Mouse (Mus musculus): Measurements from ENCODE around the gene Lamtor2. TPM values are rescaled to one million over a fixed set of nuclear protein-coding genes. Genes with fewer than 3 reads are reported as not detected.

The Lamtor2 gene
- polyA plus RNA-seq, 1 experiment from 2014 or later, result 102 TPM

DNA sequence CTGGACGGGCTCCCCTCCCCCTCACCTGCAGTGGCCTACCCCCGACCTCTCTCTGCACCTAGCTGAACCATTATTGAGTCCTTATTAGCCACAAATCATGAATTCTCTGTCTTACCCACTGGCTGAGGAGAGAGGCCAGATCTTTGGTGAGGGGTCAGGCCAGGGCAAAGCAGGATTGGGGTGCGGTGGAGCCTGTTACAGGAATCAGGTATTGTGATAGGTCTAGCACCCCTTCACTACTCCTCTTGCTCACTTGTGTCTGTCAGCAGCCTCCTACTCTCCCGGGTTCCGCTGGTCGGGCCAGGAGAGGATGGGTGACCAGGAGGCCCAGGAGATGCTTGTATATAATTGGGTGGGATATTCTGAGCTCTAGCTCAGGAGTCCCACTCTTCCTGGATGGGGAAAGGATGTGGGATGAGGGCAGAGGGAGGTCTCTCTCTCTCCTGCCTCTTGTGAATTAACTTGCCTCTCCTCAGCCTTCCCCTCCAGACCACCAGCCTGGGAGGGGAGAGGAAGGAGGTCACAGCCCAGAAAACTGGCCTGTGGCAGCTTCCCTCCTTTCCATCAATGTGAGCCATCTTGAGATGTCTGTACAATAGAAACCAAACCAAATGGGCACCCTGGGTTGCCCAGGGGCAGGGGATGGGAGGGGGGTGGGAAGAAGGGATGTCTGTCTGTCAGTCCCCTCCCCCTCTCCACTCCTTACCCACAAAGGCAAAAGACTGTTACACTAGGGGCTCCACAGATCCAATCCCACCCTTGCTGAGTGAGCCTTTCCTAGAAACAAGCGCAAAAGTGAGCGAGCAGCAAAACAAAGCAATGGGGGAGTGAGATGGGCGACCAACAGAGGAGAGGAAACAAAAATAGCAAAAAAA lies 14.4 kb downstream of the Lamtor2 start:
- Histone ChIP-seq H3K4me1 (peaks cover 55% of the 10 kb centered on the region), H3K27me3 (replicated peaks) (peaks cover 12% of the 10 kb centered on the region; the same call in 1 of the 2 replicates), H3K4me2 (no peak overlapping the region), H3K9me3 (replicated peaks) (no peaks in the 10 kb centered on the region), H3K36me3 (peaks cover 15% of the 10 kb centered on the region; the same call in 1 of the 2 replicates), H3K4me3 (no peak overlapping the region), H3K27ac (no peak overlapping the region), H3K9ac (0 out of 2 replicates have a peak overlapping the region, but pooled peaks have one; percentile 6)
- no peak for ATAC-seq
- 62% methylated on average over 9 of the region's 9 CpGs for WGBS (ENCODE audit: insufficient replicate concordance)

DNA sequence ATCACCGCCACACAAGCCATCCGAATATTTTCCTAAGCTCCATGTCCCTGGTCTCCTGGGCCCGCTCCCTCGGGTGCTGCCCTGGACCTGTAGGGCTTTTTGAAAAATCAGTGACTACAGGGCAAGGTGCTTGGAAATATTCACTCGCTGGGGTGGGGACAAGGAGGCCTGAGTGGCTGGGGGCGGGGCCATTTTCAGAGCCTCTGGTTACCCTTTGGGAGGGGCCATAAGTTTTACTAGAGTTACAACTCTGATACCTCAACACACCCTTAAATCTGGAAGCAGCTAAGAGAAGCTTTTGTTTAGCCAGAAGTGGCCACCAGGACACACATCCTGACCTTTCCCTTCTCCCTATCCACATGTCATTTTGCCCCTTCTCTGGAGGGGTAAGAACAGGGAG lies 15.7 kb downstream of the Lamtor2 start:
- WGBS (ENCODE audit: insufficient replicate concordance), result 72% methylated on average over 6 of the region's 6 CpGs
- 0 out of 2 replicates have a peak overlapping the region, but pooled peaks have one; percentile 61 for H3K27ac ChIP-seq
- peaks cover 15% of the 10 kb centered on the region; the same call in 1 of the 2 replicates for H3K36me3 ChIP-seq

DNA sequence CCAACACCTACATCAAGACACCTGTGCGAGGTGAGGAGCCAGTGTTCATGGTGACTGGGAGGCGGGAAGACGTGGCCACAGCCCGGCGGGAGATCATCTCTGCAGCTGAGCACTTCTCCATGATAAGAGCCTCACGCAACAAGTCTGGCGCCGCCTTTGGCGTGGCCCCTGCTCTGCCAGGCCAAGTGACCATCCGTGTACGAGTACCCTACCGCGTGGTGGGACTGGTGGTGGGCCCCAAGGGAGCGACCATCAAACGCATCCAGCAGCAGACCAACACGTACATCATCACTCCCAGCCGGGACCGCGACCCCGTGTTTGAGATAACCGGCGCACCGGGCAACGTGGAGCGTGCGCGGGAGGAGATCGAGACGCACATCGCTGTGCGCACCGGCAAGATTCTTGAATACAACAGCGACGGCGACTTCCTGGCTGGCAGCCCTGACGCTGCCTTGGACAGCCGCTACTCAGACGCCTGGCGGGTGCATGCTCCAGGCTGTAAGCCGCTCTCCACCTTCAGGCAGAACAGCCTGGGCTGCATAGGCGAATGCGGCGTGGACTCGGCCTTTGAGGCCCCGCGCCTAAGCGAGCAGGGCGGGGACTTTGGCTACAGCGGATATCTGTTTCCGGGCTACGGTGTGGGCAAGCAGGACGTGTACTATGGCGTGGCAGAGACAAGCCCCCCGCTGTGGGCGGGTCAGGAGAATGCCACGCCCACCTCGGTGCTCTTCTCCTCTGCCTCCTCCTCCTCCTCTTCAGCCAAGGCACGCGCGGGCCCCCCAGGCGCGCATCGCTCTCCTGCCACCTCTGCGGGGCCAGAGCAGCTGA lies 16.6 kb downstream of the Lamtor2 start:
- H3K9ac ChIP-seq, result peak overlapping the region; percentile 71
- H3K4me3 ChIP-seq, result peak overlapping the region; percentile 64
- H3K4me2 ChIP-seq, result peak overlapping the region; percentile 99
- ATAC-seq, result peak; percentile 82
- 2% methylated on average over 64 of the region's 64 CpGs for WGBS (ENCODE audit: insufficient replicate concordance)
- H3K9me3 ChIP-seq (replicated peaks), result no peaks in the 10 kb centered on the region
- H3K36me3 ChIP-seq, result peaks cover 15% of the 10 kb centered on the region; the same call in 1 of the 2 replicates
- peaks cover 70% of the 10 kb centered on the region for H3K4me1 ChIP-seq
- peaks cover 22% of the 10 kb centered on the region for H3K27me3 ChIP-seq (replicated peaks)
- H3K27ac ChIP-seq, result peak overlapping the region; percentile 72

More for the DNA sequence above, 15.7 kb downstream of the Lamtor2 start:
- peak overlapping the region; percentile 71; the same call in 1 of the 2 replicates for H3K9ac ChIP-seq
- H3K9me3 ChIP-seq (replicated peaks), result no peaks in the 10 kb centered on the region
- H3K27me3 ChIP-seq (replicated peaks), result peaks cover 22% of the 10 kb centered on the region
- no peak for ATAC-seq
- H3K4me2 ChIP-seq, result peak overlapping the region; percentile 99
- H3K4me1 ChIP-seq, result peaks cover 64% of the 10 kb centered on the region
- peak overlapping the region; percentile 64 for H3K4me3 ChIP-seq

DNA sequence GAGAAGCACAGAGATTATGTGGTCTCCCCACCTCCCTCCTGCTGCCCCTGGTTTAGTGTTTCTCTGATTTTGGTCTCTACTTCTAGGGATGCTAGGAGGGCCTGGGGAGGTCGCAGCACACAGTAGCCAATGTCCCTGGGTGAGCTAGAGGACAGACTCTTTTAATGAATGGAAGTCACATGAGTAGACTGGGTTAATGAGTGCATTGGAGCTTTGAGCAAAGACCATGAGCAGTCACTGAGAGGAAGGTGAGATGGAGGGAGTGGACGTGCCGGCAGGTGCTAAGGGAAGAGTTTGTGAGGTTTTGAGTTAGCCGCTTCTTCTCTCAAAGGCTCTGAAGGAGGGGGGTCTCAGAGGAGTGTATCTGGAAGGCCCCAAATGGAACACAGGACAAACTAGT lies 17.3 kb downstream of the Lamtor2 start:
- H3K4me3 ChIP-seq, result peak overlapping the region; percentile 64
- no peak for ATAC-seq
- no peak overlapping the region for H3K27ac ChIP-seq
- H3K4me1 ChIP-seq, result peaks cover 78% of the 10 kb centered on the region
- peaks cover 15% of the 10 kb centered on the region; the same call in 1 of the 2 replicates for H3K36me3 ChIP-seq
- peak overlapping the region; percentile 71; the same call in 1 of the 2 replicates for H3K9ac ChIP-seq
- H3K27me3 ChIP-seq (replicated peaks), result peaks cover 22% of the 10 kb centered on the region
- H3K4me2 ChIP-seq, result peak overlapping the region; percentile 99
- 78% methylated on average over 4 of the region's 4 CpGs for WGBS (ENCODE audit: insufficient replicate concordance)
- no peaks in the 10 kb centered on the region for H3K9me3 ChIP-seq (replicated peaks)

DNA sequence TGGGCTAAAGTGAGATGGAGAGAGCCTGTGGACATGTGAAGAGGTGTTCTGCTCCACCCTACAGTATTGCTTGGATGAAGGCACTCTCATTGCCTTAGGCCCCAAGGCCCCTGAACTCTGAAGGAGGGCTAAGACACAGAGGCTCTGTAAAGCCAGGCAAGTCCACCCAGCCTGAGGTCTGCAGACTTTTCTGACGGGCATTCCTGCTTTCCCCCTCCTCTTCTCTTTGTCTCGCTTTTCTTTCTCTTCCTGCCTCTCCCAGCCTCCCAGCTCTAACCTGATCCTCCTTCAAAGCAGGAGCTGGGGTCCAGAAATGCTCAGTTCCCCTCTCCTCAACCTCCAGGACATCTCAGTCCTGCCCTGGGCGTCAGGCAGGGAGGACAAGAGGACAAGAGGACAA lies 17.9 kb downstream of the Lamtor2 start:
- 0 out of 2 replicates have a peak overlapping the region, but pooled peaks have one; percentile 4 for H3K4me3 ChIP-seq
- no peaks in the 10 kb centered on the region for H3K9me3 ChIP-seq (replicated peaks)
- H3K9ac ChIP-seq, result no peak overlapping the region
- ATAC-seq, result no peak
- no peak overlapping the region for H3K27ac ChIP-seq
- peaks cover 15% of the 10 kb centered on the region; the same call in 1 of the 2 replicates for H3K36me3 ChIP-seq
- 58% methylated on average over 3 of the region's 3 CpGs for WGBS (ENCODE audit: insufficient replicate concordance)
- H3K4me1 ChIP-seq, result peaks cover 83% of the 10 kb centered on the region
- peaks cover 22% of the 10 kb centered on the region for H3K27me3 ChIP-seq (replicated peaks)
- H3K4me2 ChIP-seq, result peak overlapping the region; percentile 99; the same call in 1 of the 2 replicates

DNA sequence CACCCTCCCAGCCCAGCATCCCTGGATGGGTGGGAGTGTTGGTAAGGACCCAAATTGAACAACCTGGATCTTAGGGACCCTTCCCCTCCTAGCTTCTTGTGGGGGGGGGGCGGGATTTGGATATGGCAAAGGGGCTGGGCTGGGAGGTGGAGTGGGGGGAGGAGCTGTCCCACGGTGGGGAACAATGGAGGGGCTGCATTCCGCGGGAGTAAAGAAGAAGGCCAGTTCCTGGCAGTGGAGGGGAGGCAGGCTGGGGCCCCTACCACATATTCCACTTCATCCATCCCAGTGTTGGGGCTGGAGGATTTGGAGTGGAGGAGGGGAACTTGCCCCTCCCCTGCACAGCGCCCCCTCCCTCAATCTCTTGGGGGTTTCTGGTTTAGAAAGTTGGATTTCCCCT lies 19.2 kb downstream of the Lamtor2 start:
- 10% methylated on average over 4 of the region's 5 CpGs for WGBS (ENCODE audit: insufficient replicate concordance)
- Histone ChIP-seq H3K27ac (no peak overlapping the region), H3K27me3 (replicated peaks) (peaks cover 22% of the 10 kb centered on the region), H3K4me3 (peak overlapping the region; percentile 74), H3K9ac (no peak overlapping the region), H3K9me3 (replicated peaks) (no peaks in the 10 kb centered on the region), H3K4me1 (peaks cover 92% of the 10 kb centered on the region), H3K4me2 (peak overlapping the region; percentile 99), H3K36me3 (peaks cover 15% of the 10 kb centered on the region; the same call in 1 of the 2 replicates)
- ATAC-seq, result no peak

DNA sequence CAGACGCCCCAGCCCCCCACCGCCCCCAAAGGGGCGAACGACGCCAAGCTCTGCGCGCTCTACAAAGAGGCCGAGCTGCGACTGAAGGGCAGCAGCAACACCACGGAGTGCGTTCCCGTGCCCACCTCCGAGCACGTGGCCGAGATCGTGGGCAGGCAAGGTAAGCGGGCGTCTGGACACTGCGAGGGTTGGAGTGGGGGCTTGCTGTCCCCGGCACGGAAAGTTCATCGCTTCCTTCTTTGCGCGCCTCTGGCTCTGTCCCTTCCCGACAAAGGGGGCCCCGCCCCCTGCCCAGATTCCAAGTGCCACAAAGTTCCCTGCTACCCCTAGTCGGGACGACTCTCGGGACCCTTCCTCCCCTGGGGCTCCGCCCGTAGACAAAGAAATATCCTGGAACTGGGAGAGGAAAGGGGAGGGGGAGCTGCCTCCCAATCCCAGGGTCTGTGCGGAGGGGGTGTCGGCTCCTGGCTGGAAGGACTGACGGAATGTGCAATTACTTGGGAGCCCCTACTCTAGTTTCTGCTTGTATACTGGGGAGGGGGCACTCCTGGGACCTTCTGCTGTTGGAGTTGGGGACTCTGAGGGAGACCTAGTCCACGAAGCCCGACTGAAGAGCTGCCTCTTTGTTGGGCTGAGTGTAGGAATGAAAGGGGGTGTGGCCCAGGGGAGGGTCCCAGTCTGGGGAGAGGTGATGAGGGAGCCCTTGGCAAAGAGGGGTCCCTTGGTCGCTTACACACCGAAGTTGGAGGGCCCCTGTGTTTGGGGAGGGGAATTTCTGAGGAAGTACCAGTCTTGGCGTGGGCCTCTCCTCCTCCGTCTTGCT lies 20.0 kb downstream of the Lamtor2 start:
- peaks cover 22% of the 10 kb centered on the region for H3K27me3 ChIP-seq (replicated peaks)
- WGBS (ENCODE audit: insufficient replicate concordance), result 7% methylated on average over 36 of the region's 40 CpGs
- H3K27ac ChIP-seq, result peak overlapping the region; percentile 66
- no peak for ATAC-seq
- H3K4me1 ChIP-seq, result peaks cover 91% of the 10 kb centered on the region
- H3K4me3 ChIP-seq, result peak overlapping the region; percentile 74
- peak overlapping the region; percentile 99 for H3K4me2 ChIP-seq
- H3K9me3 ChIP-seq (replicated peaks), result no peaks in the 10 kb centered on the region
- H3K36me3 ChIP-seq, result peaks cover 10% of the 10 kb centered on the region; the same call in 1 of the 2 replicates
- H3K9ac ChIP-seq, result peak overlapping the region; percentile 81

DNA sequence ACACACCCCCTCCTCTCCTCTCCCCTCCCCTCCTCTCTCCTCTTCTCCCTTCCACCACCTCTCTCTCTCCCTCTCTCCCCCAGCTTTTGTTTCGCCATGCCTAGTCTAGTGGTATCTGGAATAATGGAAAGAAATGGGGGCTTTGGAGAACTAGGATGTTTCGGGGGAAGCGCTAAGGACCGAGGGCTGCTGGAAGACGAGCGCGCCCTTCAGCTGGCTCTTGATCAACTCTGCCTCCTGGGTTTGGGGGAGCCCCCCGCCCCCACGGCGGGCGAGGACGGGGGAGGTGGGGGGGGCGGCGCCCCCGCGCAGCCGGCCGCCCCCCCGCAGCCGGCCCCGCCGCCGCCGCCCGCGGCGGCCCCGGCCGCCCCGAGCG lies 20.6 kb downstream of the Lamtor2 start, which contains the start of gene Mex3a:
Gene Mex3a (plus strand): TSS at position 97 of the 376 bp plus-strand sequence.
- ATAC-seq, result no peak
- Histone ChIP-seq H3K4me3 (peak within 1 kb of the TSS; percentile 74), H3K4me2 (peak within 1 kb of the TSS; percentile 99), H3K27me3 (replicated peaks) (peaks cover 22% of the 10 kb centered on the region), H3K9ac (peak within 1 kb of the TSS; percentile 81), H3K4me1 (peaks cover 91% of the 10 kb centered on the region), H3K9me3 (replicated peaks) (no peaks in the 10 kb centered on the region), H3K36me3 (peaks cover 6% of the 10 kb centered on the region; the same call in 1 of the 2 replicates), H3K27ac (peak within 1 kb of the TSS; percentile 87)
- 1% methylated on average over 11 of the region's 31 CpGs for WGBS (ENCODE audit: insufficient replicate concordance)

DNA sequence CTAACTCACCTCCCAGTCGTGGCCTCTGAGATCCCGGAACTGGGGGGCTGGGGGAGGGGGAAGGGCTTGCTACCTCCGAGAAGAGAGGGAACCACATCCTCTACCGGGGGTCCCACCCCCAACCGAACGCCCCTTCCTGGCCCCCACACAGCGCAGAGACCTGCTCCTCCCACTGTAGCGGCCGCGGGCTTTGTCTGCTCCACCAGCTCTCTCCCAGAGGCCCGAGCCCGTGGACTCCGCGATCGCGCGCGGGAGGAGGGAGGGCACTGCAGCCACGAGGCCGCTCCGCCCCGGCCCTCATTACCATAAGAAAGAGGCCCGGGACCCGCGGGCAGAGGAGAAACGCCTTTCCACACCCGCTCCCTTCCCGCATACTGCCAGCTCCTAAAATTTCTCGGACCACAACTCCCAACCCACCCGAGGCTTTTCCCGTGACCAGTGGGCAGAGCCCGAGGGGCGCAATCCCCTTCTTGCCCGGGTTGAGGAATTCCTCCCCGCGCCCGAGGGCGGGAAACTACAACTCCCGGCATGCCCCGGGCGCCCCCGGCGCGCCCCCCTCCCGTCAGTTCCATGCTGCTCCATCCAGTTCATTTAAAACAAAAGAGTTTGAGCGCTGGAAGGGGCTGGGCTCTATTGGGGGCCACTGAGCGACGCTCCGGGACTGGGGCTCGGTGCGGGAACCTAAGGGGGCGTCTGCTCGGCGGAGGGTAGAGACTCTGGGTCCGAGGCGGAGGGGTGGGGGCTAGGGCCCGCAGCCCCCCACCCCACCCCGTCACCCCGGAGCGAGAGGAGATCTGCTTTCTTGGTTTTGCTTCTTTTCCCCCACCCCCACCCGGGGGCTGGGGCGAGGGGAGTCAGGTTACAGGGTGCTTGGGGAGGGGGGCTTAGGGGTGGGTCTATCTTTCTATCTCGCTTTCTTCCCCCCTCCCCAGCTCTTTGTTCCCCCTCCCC lies 21.3 kb downstream of the Lamtor2 start:
- H3K27me3 ChIP-seq (replicated peaks), result peaks cover 22% of the 10 kb centered on the region
- H3K9ac ChIP-seq, result peak overlapping the region; percentile 81
- peak overlapping the region; percentile 99 for H3K4me2 ChIP-seq
- 2% methylated on average over 63 of the region's 63 CpGs for WGBS (ENCODE audit: insufficient replicate concordance)
- peaks cover 89% of the 10 kb centered on the region for H3K4me1 ChIP-seq
- ATAC-seq, result peak; percentile 63
- H3K36me3 ChIP-seq, result no peaks in the 10 kb centered on the region
- H3K27ac ChIP-seq, result peak overlapping the region; percentile 87
- peak overlapping the region; percentile 74 for H3K4me3 ChIP-seq
- H3K9me3 ChIP-seq (replicated peaks), result no peaks in the 10 kb centered on the region

Measured in liver, embryonic 12.5 days (tissue).